Mouse (Mus musculus): ENCODE results near the gene Lce1c.
"Not testable (repeated sequence)": the region's sequence is repeated elsewhere in the genome, so short reads cannot be mapped to it uniquely, and the experiment has no call there.

Lce1c gene

GRCm38 (mm10) chr3:92678947-92679346 lies at the start of gene Lce1c:
Gene Lce1c (plus strand): TSS chr3:92679247.
- no peak for DNase-seq (ENCODE audit: low spot score)

- no peak for DNase-seq (ENCODE audit: low spot score)
Observed at GRCm38 (mm10) chr3:92637745-92638652, 41.0 kb upstream of the Lce1c start.

DNA sequence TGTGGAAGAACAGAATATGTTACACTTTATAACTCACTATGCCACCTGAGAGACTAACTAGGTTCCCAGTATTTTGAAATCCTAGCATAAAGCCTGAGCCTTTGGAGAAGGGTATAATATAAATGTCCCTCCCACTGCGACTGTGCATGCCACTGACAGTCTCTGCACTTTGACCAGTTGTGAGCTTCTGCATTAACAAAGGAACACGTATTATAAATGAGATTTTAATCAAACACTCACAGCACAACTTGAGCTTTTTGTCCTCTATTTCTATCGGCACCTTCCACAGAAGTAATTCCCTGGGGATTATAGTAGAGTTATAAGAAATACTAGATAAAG lies 40.4 kb upstream of the Lce1c start:
- no peak for DNase-seq (ENCODE audit: low spot score)

- no peak for DNase-seq (ENCODE audit: low spot score)
Observed at GRCm38 (mm10) chr3:92639854-92640253, 39.2 kb upstream of the Lce1c start.

DNA sequence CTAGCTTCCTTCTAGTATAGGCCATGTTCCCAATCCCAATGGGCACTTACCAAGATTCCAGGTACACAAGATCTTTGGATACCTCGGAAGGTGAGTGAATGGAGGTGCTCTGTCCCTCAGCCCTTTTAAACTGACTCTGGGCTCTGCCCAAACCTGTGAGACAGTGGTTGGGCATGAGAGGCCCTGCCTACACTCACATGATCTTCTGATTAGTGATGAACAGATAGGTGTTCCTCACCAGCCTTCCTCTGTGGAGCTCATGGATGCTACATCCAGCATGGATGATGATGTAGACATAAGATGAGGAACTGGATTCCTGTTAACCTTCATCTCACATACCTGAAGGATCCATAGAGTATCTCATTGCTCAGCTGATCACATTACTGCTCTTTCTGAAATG lies 30.8 kb upstream of the Lce1c start, which contains the start of gene Lce1a1:
Gene Lce1a1 (minus strand): TSS at position 101 of the 400 bp plus-strand sequence.
- DNase-seq (ENCODE audit: low spot score) = no peak

- DNase-seq (ENCODE audit: low spot score) = no peak
Observed at GRCm38 (mm10) chr3:92656826-92657225, 22.2 kb upstream of the Lce1c start, which contains the start of gene Lce1b. Gene Lce1b (minus strand): TSS chr3:92656926.

DNA sequence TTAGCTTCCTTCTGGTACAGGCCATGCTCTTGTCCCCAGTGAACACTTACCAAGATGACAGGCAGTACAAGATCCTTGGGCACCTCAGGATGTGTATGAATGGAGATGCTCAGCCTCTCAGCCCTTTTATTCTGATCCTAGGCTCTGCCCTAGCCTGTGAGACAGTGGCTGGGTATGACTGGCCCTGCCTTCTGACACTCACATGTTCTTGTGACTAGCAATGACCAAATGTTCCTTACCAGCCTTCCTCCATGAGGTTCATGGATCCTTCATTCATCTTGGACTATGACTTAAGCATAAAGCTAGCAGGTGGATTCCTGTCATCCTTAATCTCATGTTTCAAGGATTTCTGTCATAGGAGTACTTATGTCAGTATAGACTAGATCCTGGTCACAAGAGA lies 8.8 kb upstream of the Lce1c start, which contains the start of gene Lce1a2:
Gene Lce1a2 (minus strand): TSS at position 101 of the 400 bp plus-strand sequence.
- no peak for DNase-seq (ENCODE audit: low spot score)

DNA sequence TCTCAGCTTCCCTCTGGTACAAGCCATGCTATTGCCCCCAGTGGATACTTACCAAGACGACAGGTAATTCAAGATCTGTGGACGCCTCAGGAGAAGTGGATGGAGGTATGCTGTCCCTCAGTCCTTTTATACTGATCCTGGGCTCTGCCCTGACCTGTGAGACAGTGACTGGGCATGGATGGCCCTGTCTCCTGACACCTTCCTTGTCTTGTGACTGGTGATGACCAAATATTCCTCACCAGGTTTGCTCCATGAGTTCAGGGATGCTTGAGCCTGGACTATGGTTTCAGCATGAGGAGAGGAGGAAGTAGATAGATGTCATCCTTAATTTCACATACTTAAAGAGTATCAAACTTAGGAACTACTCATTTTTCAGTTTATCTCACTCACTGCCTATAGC lies 8.1 kb downstream of the Lce1c start, which contains the start of gene Lce1d:
Gene Lce1d (minus strand): TSS at position 101 of the 400 bp plus-strand sequence.
- no peak for DNase-seq (ENCODE audit: low spot score)

- DNase-seq (ENCODE audit: low spot score) = not testable (repeated sequence)
Observed at GRCm38 (mm10) chr3:92689154-92689553, 10.1 kb downstream of the Lce1c start.

- no peak for DNase-seq (ENCODE audit: low spot score)
Observed at GRCm38 (mm10) chr3:92691688-92692087, 12.6 kb downstream of the Lce1c start.

- DNase-seq (ENCODE audit: low spot score) = no peak
Observed at GRCm38 (mm10) chr3:92694613-92695012, 15.6 kb downstream of the Lce1c start.

- DNase-seq (ENCODE audit: low spot score) = no peak
Observed at GRCm38 (mm10) chr3:92708974-92709373, 29.9 kb downstream of the Lce1c start, which contains the start of gene Lce1e. Gene Lce1e (minus strand): TSS chr3:92709074.

DNA sequence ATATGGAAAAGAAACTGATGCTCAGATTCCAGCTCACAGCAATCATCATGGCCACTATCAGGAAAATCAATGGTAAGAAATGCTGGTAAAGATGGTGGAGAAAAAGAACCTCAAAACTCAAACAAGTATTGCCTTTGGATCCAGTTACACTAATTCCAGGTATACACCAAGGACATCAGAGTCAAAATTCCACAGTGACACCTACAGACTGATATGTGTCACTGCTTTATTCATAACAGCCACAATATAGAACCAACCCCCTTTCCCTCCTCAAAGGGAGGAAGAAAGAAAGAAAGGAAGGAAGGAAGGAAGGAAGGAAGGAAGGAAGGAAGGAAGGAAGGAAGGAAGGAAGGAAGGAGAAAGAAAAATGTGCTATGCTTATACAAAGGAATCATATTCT lies 36.1 kb downstream of the Lce1c start:
- no peak for DNase-seq (ENCODE audit: low spot score)

- DNase-seq (ENCODE audit: low spot score) = no peak
Observed at GRCm38 (mm10) chr3:92720250-92720649, 41.2 kb downstream of the Lce1c start, which contains the start of gene Lce1f. Gene Lce1f (minus strand): TSS chr3:92720350.

GRCm38 (mm10) chr3:92722631-92723030 lies 43.6 kb downstream of the Lce1c start:
- no peak for DNase-seq (ENCODE audit: low spot score)

Data from c-Kit-positive CD71-positive TER-119-positive erythroid progenitor cells, embryonic 14.5 days (primary cell).